Mouse (Mus musculus) heart, postnatal 36 days (tissue): ENCODE data around the gene Plekhm1. TPM values are rescaled to one million over a fixed set of nuclear protein-coding genes. Genes with fewer than 3 reads are reported as not detected.
"Not testable (repeated sequence)": the region's sequence is repeated elsewhere in the genome, so short reads cannot be mapped to it uniquely, and the experiment has no call there.

Source experiments
- DNase-seq, 2 experiments: peaks; one replicate each; pipeline ENCODE4 v3.0.0; 2021 to 2022
- intact Hi-C: fragments of 180-260 bp; cut with DNase I; formaldehyde crosslinking; loops from one replicate; pipeline ENCODE4 v1.15.1; 2025
- total RNA-seq, 2 experiments: library from RNA; stranded (reverse); gene quantifications; 2 replicates each; pipeline ENCODE4 v1.2.3; 2021

Plekhm1 gene
- total RNA-seq, 2 experiments from 2014 or later, result 11.9 to 12.9 TPM

DNA sequence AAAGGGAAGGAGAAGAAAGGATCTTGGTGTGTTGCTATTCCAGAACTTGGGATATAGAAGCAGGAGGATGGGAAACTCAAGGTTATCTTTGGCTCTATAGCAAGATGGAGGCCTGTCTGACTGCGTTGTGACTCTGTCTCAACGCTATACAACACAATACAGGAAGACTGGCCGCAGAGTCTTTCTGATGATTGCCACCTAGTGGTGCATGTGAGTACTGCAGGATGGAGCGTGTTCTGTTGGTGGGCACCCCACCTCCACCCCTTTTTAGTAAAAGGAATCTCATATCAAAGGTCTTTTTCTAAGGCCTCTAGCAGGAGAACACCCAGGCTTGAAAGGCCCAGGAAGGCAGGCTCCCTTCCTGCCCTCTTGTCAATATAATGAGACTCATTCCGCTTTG lies 85.5 kb downstream of the Plekhm1 start:
- intact Hi-C loops, result loop anchor here (10.0 kb wide), 1 partner anchor 422 kb away; the partner anchor contains the start of gene Gfap

GRCm38 (mm10) chr11:103325172-103325571 lies 87.3 kb downstream of the Plekhm1 start:
- peak; percentile 74 to 81 for DNase-seq
- intact Hi-C loops, result loop anchor here (1.0 to 10.0 kb wide), 4 partner anchors 54 to 420 kb away; partner anchors contain the start of gene Gfap

More for the DNA sequence above, 85.5 kb downstream of the Plekhm1 start:
- DNase-seq, result peak; percentile 84 to 89

- DNase-seq, result no peak
- intact Hi-C loops, result loop anchor here (1.0 to 10.0 kb wide), 5 partner anchors 42 to 420 kb away; partner anchors contain the start of gene Gfap
Measured at GRCm38 (mm10) chr11:103324723-103325122, 87.8 kb downstream of the Plekhm1 start.

DNA sequence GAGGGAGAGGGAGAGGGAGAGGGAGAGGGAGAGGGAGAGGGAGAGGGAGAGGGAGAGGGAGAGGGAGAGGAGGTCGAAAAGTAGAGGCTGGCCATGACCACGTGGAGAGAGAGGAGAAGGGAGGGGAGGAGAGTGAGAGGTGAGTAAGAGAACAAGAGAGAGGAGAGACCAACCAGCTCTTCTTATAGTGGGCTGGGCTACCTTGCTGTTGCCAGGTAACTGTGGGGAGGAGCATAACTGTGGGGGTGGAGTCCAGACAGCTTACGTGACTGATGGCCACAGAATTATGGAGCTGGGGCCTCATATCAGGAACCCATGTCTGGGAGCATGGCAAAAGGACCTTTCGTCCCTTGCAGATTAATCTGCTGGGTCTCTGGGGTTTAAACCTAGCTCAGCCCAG lies 89.7 kb downstream of the Plekhm1 start:
- DNase-seq, result not testable (repeated sequence)
- intact Hi-C loops, result loop anchor here (5.0 to 10.0 kb wide), 2 partner anchors 41 to 418 kb away; partner anchors contain the start of gene Gfap

DNA sequence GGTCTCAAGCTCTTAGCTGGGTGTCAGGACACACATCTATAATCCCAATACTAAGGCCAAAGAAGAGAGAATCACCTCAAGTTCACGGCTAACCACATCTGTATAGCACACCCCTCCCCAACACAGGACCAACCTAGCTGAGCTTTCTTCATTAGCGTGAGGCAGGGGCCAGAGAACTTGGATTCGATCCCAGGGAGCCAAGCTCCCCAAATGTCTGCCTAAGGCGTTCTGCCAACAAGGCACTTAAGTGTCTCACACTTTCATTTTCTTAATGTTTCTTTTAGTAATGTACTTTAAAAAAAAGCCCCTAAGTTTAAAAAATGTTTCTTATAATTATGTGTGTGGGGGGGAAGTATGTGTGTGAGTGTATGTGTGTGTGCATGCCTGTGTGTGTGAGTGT lies 91.8 kb downstream of the Plekhm1 start:
- intact Hi-C loops, result loop anchor here (5.0 to 10.0 kb wide), 2 partner anchors 38 to 416 kb away; partner anchors contain the start of gene Gfap
- no peak for DNase-seq

GRCm38 (mm10) chr11:103320196-103320595 lies 92.3 kb downstream of the Plekhm1 start:
- no peak for DNase-seq
- intact Hi-C loops, result loop anchor here (5.0 to 10.0 kb wide), 2 partner anchors 38 to 415 kb away; partner anchors contain the start of gene Gfap

DNA sequence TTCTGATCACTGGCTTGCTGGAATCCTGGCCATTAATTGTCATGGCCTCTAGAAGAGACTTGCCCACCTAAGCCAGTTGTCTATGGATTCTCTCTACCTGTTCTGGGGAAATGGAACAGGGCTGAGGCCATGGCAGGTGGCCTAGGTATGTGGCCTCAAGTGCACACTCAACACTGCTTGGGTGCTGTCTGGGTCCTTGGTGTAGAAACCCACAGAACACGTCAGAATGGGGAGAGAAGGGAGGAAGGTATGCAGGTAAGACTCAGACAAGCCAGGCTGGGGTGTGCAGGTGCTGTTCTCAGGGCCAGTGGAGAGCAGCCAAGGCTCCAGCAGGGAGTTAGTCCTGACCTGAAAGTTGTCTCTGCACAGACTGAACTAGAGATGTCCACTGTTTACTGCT lies 94.4 kb downstream of the Plekhm1 start:
- DNase-seq, result no peak
- intact Hi-C loops, result no loop called here

GRCm38 (mm10) chr11:103315379-103315778 lies 97.1 kb downstream of the Plekhm1 start:
- DNase-seq, result no peak
- intact Hi-C loops, result no loop called here

- DNase-seq, result no peak
- intact Hi-C loops, result no loop called here
Measured at GRCm38 (mm10) chr11:103314736-103315374, 97.6 kb downstream of the Plekhm1 start.

Other genes starting within 250 kb of the Plekhm1 start
- 10 to 100 TPM; 12.4 to 20.9 TPM for gene Fmnl1, start 241.6 kb downstream of the Plekhm1 start, total RNA-seq
- not detected for gene 1700023F06Rik, start 204.1 kb downstream of the Plekhm1 start, total RNA-seq
- gene Spata32, start 194.3 kb downstream of the Plekhm1 start, total RNA-seq, result not detected
- gene Map3k14, start 145.2 kb downstream of the Plekhm1 start, total RNA-seq, result 1 to 10 TPM; 3.3 to 3.8 TPM
- 10 to 100 TPM; 16.3 to 17.6 TPM for gene Arhgap27, start 49.0 kb downstream of the Plekhm1 start, total RNA-seq
- gene Lrrc37a, start 91.9 kb upstream of the Plekhm1 start, total RNA-seq, result not detected
- gene Gm884, start 208.5 kb upstream of the Plekhm1 start, total RNA-seq, result not detected
- gene Lyzl6, start 226.2 kb upstream of the Plekhm1 start, total RNA-seq, result not detected
- gene Rprml, start 236.9 kb upstream of the Plekhm1 start, total RNA-seq, result not detected